Mouse (Mus musculus): Measurements from ENCODE around the gene Lmf1.

- TF ChIP-seq POLR2A (IDR thresholded peaks at IDR 0.05; ENCODE audit: low read depth, low read length) (no peak), CTCF (IDR thresholded peaks at IDR 0.05; ENCODE audit: borderline replicate concordance, insufficient read depth, low read length) (no peak)
Measured at GRCm38 (mm10) chr17:25656142-25656825, 77.4 kb downstream of the Lmf1 start.

All from embryonic fibroblast, embryonic 13.5 days (primary cell).